Mouse (Mus musculus) liver, embryonic 14.5 days (tissue): ENCODE results near the gene Dpep3.

Source experiments
- CTCF ChIP-seq: IDR thresholded peaks from 2 replicates; pipeline ENCODE4 v1.5.1; 2016; ENCODE audit warnings: antibody characterized with exemption, low read depth, control low read depth
- EP300 ChIP-seq: IDR thresholded peaks from 2 replicates; pipeline ENCODE4 v1.6.1; 2016; ENCODE audit warnings: antibody characterized with exemption, low read depth

DNA sequence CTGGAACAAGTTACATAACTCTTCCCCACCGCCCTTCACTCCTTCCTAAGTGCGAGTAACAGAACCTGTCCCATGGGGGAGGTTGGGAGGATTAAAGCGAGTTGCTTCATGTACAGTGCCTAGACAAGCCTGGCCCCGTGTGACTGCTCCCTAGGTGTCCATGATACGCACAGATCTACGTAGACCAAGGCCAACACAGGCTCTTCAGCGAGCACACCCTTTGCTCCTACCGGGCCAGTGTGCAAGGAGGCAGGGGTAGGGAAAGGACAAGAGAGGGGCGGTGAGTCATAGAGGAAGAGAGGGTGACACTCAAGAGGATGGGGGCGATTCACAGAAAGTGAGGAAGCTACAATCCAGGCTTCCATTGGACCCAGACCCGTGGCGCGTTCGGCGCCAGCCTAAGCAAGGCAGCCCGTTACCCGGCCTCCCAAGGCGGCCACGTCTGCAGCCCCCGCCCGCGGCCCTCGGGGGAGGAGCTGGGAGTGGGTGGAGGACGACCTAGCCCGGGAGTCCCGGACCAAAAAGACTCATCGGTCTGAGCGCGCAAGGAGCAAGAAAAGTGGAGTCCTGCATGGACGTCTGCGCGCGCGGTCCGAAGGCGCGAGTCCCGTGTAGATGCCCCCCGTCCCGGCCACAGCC is 13.8 kb downstream of the Dpep3 start:
- no peak for TF ChIP-seq CTCF
- no peak for TF ChIP-seq EP300
